Mouse (Mus musculus): ENCODE results near the gene Scaf8. TPM values are rescaled to one million over a fixed set of nuclear protein-coding genes. Genes with fewer than 3 reads are reported as not detected.
"Not testable (repeated sequence)": the region's sequence is repeated elsewhere in the genome, so short reads cannot be mapped to it uniquely, and the experiment has no call there.

Gene Scaf8
- total RNA-seq, 2 experiments from 2014 or later: 28.4 to 32.1 TPM

DNA sequence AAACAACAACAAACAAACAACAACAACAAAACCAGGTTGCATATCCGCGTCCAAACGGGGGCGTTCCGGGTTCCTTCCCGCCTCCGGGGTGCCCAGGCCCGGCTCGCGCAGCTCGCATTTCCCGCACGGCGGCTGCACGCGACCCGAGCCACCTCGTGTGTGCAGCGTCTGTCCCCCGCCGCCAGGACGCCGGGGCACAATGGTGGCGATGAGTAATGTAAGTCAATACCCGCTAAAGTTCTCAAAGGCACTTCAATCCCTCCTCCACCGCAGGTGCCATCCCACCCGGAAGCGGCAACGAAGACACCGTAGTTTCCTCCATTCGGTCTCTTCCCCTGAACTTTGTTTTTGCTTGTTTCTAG, 433 bp upstream of the Scaf8 start:
- DNase-seq: no peak

DNA sequence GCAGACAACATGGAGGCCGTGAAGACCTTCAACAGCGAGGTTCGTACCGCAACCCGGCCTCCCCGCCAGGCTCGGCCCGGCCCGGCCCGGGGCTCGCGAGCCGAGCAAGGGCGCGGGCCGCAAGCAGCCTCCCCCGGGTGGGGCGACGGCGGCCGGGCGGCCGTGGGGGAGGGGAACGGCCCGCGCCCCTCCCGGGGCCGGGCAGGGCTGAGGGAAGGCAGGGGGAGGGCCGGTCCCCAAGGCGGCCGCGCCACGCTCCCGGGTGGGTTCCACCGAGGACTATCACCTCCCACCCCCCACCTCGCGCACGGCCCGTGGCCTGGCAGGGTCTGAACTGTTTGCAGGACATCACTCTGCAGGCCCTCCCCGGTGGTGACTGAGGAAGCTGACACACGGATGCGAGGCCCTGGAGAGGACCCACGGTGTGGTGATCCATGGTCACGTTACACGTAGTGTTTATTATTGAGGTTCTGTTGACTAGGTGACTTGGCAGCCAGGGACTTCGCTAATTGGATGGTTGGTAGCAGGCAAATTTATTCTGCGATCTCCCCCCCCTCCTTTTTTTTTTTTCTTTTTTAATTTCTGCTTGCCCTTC, 705 bp downstream of the Scaf8 start:
- peak; percentile 64 to 76 for DNase-seq

DNA sequence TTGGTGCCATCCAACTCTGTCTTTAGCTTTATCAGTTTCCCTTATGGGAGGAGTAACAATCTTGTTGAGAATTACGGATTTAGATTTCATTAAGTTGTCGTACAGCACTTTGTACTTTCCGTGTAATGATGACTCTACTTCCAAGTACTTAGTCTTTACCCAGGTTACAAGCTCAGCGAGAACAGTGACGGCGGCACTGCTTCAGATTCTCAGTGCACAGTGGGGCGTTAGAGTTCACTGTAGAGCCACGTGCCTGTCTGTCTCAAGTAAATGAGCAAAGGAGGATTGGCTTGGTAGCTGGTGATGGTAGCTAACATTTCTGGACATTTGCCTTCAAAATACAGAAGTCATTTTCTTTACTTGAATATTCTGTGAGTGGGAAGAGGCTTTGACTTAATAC, 6.2 kb downstream of the Scaf8 start:
- DNase-seq: not testable (repeated sequence)

DNA sequence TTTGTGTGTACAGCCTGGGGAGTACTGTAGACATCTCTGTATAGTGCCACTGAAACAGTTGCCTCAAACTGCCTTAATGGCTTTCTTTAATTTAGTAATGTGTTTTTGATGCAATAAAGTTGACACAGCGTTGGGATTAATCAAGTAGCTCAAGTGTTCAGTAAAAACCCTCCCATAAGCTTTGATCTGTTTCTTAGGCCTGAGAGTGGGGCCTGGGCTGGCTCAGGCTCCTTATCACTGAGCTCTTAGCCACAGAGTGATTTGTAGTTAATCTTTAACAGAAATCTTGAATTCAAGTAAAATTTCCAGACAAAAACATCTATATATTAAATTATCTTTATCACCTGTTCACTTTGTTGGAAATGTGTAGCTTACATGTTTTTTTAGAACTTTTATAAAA, 8.8 kb downstream of the Scaf8 start:
- not testable (repeated sequence) for DNase-seq

DNA sequence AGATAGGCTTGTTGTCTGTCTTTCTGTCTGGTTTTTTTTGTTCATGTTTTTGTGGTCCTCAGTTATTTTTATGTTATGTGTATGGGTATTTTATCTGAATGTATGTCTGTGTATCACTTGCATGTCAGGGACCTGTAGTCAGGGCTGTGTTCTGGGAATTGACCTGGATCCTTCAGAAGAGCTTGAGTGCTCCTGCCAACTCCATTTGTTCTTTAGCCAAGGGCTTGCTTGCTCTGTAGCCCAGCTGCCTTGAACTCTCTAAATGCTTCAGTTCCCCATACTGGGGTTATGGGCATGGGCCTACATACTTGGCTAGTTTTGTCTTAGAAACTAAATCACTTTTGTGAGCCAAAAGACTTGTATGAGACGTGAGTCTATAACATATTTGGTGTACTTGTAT, 13.9 kb downstream of the Scaf8 start:
- peak in 1 of 2 experiments; percentile 35 for DNase-seq

DNA sequence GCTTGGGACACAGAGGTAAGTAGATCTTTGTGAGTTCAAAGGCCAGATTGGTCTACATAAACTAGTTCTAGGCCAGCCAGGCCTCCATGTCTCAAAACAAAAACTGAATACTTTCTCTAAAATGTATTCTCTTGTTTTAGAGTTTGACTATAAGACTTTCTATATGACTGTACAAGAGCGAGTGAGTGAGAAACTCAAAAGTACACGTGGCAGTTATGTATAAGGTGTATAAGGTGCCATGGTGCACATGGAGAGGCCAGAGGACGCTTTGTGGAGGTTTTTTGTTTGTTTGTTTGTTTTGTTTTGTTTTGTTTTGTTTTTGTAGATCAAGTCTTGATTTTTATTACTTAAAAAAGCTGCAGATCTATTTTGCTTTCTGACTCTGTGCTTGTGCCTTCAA, 15.0 kb downstream of the Scaf8 start:
- DNase-seq: no peak

DNA sequence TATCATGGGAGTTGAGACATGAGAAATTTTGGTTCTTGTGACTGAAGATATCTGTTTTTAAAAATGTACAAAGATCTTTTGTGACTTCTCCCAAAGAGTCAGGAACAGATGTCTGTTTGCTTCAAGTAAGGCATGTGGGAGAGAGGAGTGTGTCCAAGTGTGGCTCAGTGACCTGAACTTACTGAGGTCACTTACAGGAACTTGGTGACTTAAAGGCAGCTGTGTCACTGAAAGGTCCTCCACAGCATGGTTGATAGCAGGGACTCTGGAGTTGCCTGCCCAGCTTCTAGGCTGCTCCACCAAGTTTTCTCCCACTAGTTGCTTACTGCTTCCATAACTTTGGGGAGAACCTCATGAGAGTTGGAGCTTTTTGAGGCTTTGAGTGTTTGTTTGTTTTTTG, 20.6 kb downstream of the Scaf8 start:
- DNase-seq: no peak

DNA sequence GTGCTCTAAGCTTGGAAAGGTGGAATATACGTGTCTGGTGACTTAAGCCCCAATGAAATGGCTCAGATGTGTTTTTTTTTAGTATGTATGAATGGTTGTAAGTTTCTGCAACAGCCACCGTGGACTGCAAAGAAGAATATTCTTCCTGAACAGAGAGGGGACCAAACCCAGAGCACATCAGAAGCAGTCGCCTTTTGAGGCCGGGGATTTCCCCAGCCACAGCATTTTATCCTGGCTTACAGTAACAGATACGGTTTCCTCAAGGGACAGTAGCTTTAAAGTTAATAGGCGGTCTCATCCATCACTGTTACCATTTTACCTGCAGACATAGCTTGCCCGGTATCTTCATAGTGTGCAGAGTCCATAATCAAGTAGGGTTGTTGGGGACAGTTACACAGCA, 21.4 kb downstream of the Scaf8 start:
- no peak for DNase-seq

DNA sequence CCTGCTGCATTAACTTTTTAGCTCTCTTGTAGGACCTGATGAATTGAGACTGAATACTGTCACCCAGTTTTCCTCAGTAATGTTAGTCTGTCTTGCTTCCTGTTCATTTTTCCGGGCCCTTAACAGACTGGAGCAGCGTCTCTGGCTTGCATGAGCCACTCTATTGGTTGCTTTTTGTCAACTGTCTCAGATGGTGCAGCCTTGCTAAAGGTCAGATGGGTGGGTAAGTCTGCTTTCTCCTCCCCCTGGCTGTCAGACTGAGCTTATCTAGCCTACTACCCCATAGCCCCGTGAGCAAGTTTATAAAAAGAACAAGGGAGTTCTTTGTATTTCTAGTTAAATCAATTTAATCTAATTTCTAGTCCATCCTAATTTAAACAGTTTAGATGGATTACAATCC, 23.6 kb downstream of the Scaf8 start:
- peak in 1 of 2 experiments; percentile 27 for DNase-seq

DNA sequence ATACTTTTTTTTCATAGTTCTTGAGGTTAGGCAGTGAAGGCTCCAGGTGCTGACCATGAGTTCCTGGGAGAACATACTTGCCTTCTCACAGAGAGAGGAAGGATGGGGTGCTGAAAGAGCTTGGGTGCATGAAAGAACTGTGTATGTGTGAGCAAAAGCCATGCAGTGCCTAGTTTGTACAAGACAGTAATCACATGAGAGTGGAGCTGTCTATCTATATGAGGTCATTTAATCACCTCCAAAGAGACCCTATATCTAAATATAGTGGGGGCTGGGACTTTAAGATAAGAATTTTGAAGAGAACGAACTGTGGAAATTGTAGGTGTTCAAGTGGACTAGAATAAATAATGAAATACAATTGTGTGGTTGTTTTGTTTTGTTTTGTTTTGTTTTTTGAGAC, 25.3 kb downstream of the Scaf8 start:
- no peak for DNase-seq

DNA sequence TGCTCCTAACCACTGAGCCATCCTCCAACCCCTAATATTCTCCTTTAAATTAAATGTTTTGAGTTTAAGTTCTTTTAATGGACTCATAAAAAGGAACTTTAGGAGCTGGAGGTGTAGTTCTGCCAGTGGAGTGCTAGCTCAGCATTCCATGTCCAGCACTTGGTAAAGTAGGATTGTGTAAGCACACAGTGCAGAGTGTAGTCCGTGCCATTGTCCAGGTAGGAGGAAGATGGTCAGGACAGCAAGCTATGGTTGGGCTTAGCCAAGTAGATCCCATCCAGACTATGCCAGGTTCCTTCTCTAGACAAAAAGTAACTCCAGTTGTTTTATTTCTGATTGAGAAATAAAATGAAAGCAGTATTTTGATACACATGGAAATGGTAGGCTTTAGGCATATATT, 34.1 kb downstream of the Scaf8 start:
- no peak for DNase-seq

DNA sequence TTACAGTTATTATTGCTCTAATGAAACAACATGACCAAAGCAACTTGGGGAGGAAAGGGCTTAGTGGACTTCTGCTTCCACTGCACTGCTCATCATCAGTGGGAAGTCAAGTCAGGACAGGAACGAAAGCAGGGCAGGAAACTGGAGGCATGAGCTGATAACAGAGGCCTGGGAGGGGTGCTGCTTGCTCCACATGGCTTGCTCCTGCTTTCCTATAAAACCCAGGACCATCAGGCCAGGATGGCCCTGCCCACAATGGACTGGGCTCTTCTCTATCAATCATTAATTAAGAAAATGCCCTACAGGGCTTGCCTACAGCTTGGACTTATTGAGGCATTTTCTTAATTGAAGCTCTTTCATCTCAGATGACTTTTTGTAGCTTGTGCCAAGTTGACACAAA, 34.8 kb downstream of the Scaf8 start:
- no peak for DNase-seq

DNA sequence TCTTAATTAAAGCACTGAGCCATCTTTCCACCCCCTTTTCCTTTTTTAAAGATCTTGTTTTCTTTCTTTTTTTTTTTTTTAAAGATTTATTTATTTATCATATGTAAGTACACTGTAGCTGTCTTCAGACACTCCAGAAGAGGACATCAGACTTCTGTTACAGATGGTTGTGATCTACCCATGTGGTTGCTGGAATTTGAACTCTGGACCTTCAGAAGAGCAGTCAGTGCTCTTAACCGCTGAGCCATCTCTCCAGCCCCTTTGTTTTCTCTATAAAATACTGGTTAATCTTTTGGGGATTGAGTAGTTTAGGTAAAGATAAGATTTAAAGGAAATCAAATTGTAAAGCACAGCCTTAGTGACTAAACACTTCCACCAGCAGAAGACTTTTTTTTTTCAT, 35.9 kb downstream of the Scaf8 start:
- DNase-seq: not testable (repeated sequence)

DNA sequence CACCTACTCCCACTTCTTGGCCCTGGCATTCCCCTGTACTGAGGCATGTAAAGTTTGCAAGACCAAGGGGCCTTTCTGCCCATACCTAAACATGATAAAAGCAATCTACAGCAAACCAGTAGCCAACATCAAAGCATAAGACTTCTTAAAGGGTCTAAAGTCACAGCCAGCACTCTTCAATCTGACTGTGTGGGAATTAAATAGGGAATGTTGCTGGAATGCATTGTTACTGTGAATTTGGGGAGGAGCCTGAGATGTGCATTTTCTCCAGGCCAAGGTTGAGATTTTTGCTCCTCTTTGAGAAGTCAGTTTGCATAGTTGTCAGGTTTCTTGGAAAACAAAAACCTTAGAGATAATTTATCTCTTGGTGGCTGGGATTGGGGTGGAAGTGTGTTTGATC, 36.4 kb downstream of the Scaf8 start:
- DNase-seq: no peak

DNA sequence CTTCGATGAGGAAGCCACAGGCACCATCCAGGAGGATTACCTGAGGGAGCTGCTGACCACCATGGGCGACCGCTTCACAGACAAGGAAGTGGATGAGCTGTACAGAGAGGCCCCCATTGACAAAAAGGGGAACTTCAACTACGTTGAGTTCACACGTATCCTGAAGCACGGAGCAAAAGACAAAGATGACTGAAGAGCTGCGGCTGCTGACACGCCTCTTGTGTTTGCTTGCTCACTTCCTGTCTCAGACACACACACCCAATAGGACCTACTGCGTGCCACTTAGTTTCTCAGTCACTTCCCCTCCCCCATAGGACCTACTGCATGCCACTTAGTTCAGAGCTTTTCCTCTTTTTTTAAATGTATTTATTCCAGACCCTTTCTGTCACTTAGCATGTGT, 41.4 kb downstream of the Scaf8 start:
- not testable (repeated sequence) for DNase-seq

DNA sequence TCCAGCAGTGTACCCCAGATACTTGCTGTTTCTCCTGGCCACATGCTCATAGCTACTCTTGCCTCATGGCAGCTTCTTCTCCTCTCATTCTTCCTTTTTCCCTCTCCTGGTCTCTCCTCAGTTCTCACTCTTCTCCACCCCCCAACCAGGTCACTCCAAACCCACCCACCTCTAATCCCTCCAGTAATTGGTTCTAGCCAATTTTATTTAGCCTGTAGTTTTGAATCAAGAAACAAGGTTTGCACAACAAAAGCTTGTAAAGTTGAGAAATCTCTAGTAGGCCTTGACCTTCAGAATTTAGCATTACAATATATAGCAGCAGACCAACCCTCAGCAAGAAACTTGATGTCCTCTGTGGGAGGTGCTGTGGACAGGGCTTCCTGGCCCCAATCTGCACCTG, 42.2 kb downstream of the Scaf8 start:
- DNase-seq: no peak

DNA sequence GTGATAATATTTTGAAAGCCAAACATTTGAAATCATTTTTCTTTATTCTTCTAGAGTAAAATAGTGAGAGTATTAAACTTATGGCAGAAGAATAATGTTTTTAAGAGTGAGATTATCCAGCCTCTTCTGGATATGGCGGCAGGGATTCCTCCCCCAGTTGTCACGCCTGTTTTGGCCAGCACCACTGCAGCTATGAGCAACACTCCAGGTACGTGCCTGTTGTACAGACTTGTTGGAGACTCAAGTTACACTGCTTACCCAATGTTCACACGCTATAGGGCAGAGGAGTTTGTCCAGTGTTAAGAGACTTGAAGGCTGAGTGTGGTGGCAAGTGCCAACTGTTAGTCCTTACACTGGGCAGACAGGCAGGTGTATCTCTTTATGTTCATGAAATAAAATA, 48.1 kb downstream of the Scaf8 start:
- no peak for DNase-seq

DNA sequence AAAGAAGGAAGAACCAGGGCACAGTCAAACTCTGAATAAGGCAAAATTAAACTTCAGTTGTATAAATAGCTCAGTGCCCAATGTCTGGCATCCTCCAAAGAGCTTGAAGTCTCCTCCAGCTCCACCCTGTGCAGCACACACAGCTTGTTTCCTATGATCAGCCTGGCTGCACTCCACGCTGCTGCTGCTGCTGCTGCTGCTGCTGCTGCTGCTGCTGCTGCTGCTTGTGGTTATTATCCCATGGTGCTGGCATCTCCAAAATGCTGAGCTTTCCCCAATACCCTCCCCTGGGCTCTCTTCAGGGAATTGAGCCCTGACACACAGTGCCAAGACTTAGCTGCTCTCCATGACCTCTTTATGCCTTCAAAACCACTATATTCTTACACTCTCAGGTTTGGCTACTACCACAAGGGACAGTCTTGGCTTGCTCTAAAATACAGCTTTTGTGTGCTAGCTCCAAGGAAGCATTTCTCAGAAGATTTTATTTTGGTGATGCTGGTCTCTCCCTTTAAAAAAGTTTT, 65.7 kb downstream of the Scaf8 start:
- DNase-seq: not testable (repeated sequence)

DNA sequence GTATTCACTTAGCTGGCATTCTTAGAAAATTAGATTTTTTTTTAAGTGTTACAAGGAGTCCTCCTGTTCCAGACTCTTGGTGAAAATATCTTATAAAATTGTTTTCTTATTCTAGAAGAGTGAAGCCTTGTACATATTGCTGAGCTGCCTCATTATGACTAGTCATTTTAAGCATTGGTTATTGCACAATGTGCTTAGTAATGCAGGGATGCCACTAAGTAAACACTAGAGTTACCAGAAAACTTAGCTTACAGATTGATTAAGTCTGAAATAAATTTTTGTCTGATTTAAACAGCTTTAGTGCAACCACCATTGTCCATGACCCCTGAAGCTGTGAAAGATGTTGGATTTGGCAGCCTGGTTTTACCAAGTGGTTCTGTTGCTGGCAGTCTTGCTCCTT, 80.7 kb downstream of the Scaf8 start:
- not testable (repeated sequence) for DNase-seq

DNA sequence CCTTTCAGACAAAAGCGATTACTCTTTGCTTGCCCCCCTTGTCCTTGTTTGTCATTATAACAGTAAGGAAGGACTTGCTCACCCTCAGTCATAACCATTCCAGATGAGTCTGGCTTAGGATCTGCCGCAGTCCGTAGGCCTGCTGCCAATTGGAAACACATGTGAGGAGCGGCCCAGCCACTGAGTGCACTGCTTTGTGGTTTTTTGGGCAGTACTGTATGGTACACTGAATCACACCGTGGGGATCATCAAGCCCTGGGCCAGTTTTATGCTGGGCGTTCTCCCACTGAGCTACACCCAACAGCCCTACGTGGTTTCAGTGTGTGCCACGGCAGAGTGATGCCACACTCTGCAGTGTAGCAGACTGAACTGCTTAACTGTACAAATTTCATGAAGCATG, 85.6 kb downstream of the Scaf8 start:
- peak; percentile 47 to 51 for DNase-seq

DNA sequence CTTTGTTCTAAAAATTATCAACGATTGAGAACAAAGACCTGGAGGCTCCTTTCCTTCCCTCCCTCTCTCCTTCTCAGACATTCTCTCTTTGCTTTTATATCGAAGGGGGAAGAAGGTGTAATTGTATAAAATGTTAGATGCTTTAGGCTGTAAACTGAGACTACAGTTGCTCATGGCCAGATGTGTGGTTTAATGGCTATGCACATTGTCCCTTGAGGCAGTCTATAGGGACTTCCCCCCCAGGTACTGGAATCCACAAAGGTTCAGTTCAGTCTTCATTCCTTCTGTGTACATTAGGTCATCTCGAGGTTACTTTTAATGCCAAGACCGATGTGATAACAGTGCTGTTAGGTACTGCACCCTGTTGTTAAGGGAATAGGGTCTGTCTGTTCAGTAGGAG, 89.1 kb downstream of the Scaf8 start:
- DNase-seq: no peak

DNA sequence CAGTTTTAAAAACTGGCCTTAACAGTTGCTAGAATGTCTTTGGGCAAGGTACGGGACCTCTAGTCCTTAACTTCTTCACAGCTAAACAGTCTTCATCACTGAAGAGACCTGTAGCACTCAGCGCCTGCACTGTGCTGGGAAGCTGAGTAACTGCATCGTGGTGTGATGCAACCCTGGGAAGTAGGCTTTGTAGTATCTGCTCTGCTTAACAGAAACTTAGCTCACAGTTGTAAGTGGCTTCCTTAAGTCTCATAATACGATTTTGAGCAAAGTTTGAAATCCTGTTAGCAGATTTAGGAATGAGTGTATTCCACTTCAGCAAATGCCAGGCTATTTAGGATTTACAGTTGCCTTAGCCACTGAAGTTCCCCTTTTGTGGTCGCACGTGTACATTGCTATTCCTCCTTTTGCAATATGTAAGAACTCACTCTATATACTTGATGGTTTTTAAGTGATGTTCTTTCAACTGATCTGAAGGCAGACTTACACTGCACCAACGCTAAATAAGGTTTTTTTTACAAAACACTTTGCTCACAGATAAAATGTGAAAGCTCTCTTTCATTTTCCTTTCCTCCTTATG, 90.1 kb downstream of the Scaf8 start:
- DNase-seq: no peak

DNA sequence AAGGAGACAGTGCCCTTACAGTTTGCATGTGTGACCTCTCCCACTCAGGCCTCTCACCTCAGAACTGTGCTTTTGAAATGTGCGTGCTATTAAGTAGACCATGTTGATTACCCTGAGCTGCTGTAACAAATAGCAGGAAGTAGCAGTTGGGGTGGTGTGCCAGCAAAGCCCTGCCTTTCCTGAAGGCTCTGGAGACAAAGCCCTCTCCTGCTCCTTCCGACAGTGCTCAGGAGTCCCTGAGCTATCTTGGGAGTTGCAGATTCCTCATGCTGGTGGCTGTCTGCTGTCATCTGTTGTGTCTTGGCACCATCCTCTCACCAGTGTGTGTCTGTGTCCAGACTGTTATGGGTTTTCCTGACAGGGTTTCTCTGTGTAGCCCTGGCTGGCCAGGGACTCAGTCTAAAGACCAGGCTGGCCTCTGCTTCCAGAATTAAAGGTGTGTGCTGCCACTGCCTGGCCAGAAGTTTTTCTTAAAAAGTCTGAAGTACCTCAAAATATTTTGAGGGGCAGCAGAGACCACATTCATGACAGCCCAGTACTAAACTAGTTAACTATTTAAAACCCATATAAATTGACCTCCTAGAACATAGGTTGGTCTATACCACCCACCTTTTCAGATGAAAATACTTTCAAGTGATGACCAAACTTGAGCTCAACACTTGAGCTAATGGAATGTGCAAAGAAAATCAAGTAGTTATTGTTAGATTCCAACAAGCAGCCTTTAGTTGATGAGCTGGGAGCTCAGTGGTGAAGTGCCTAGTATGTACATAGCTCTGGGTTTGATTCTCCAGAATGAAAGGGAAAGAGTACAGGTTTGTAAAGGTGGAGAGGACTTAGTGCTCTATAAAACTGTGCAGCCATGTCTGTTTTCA, 92.0 kb downstream of the Scaf8 start:
- DNase-seq: peak; percentile 28 to 45
